Mouse (Mus musculus) Patski (cell line): ENCODE results near the gene C3ar1. TPM values are rescaled to one million over a fixed set of nuclear protein-coding genes. Genes with fewer than 3 reads are reported as not detected.
A peak's percentile ranks its signal among the peaks of the same experiment; 100 is the strongest.

ENCODE experiments used
- ATAC-seq: fragments of 100-300 bp; one replicate; pipeline ENCODE4 v1.8.0; 2021
- CTCF ChIA-PET: fragments of 350-600 bp; sonication (Branson Sonifier 250); formaldehyde crosslinking; loops from one replicate; lab custom pipeline; 2022; ENCODE audit warnings: inconsistent platforms; lab: Charles Lee
- POLR2A ChIA-PET: fragments of 350-600 bp; sonication (Branson Sonifier 250); formaldehyde crosslinking; loops from one replicate; lab custom pipeline; 2022; ENCODE audit warnings: antibody characterized with exemption, inconsistent platforms; lab: Charles Lee
- DNase-seq: peaks from one replicate; pipeline ENCODE4 v3.0.0-alpha.2; 2011; ENCODE audit warnings: low read depth, low spot score
- H3K27me3 ChIP-seq: fragments of 371-371 bp; one replicate; pipeline ENCODE4 v1.5.1; 2021
- CTCF ChIP-seq: fragments of 100-300 bp; IDR thresholded peaks from one replicate; pipeline ENCODE4 v1.5.1; 2021
- in situ Hi-C: fragments of 300-500 bp; cut with MboI; formaldehyde crosslinking; loops from 3 replicates; pipeline ENCODE4 v1.11.1; 2018; ENCODE audit warnings: low pct_unique_long_range_greater_than_20kb, mixed read lengths
- polyA plus RNA-seq: library from polyadenylated mRNA; unstranded; gene quantifications from one replicate; pipeline ENCODE4 v1.2.3, GENCODE M21; 2021

The C3ar1 gene
- polyA plus RNA-seq, 1 experiment from 2014 or later = not detected

- in situ Hi-C loops = loop anchor here (5.0 kb wide), 1 partner anchor 53 kb away; the partner anchor contains the start of gene Necap1
- ATAC-seq (peak; percentile 91), DNase-seq (no peak)
- POLR2A ChIA-PET = interaction anchor here (0.6 kb wide), 1 partner anchor 41 kb away, joined by 3 read pairs; no protein-coding TSS in a partner anchor
- no peak for TF ChIP-seq CTCF
- H3K27me3 ChIP-seq = no peaks in the 10 kb centered on the region
- CTCF ChIA-PET = no interaction called here
These were observed 36.5 kb downstream of the C3ar1 start, which contains the start of gene Foxj2 for GRCm38 (mm10) chr6:122819306-122820070. TSS of gene Foxj2 (plus strand) at chr6:122819914.

- CTCF ChIA-PET = no interaction called here
- no peaks in the 10 kb centered on the region for H3K27me3 ChIP-seq
- ATAC-seq = no peak
These were observed 42.3 kb downstream of the C3ar1 start for GRCm38 (mm10) chr6:122813640-122814039.

GRCm38 (mm10) chr6:122812716-122813115 is 43.2 kb downstream of the C3ar1 start:
- ChIA-PET CTCF (interaction anchor here (0.9 to 2.1 kb wide), 2 partner anchors 11 to 57 kb away, joined by 3 to 6 read pairs; no protein-coding TSS in a partner anchor), POLR2A (no interaction called here)
- no peaks in the 10 kb centered on the region for H3K27me3 ChIP-seq
- ATAC-seq (no peak), DNase-seq (no peak)
- in situ Hi-C loops = no loop called here
- TF ChIP-seq CTCF = no peak

More at GRCm38 (mm10) chr6:122813640-122814039, 42.3 kb downstream of the C3ar1 start:
- no peak for TF ChIP-seq CTCF
- POLR2A ChIA-PET = interaction anchor here (0.9 kb wide), 1 partner anchor 12 kb away, joined by 11 read pairs; no protein-coding TSS in a partner anchor
- no peak for DNase-seq
- in situ Hi-C loops = no loop called here

- POLR2A ChIA-PET = interaction anchor here (0.6 kb wide), 1 partner anchor 124 kb away, joined by 4 read pairs; no protein-coding TSS in a partner anchor
These were observed 44.0 kb downstream of the C3ar1 start for GRCm38 (mm10) chr6:122811771-122812600.

GRCm38 (mm10) chr6:122811280-122811652 is 44.7 kb downstream of the C3ar1 start:
- H3K27me3 ChIP-seq = no peaks in the 10 kb centered on the region
- no peak for TF ChIP-seq CTCF
- DNase-seq (no peak), ATAC-seq (peak; percentile 93)
- POLR2A ChIA-PET = no interaction called here
- in situ Hi-C loops = no loop called here
- CTCF ChIA-PET = interaction anchor here (2.1 kb wide), 1 partner anchor 59 kb away, joined by 6 read pairs; no protein-coding TSS in a partner anchor

More at GRCm38 (mm10) chr6:122811771-122812600, 44.0 kb downstream of the C3ar1 start:
- ATAC-seq (peak; percentile 42), DNase-seq (no peak)
- in situ Hi-C loops = no loop called here
- TF ChIP-seq CTCF = no peak
- H3K27me3 ChIP-seq = no peaks in the 10 kb centered on the region
- CTCF ChIA-PET = interaction anchor here (0.9 to 2.1 kb wide), 2 partner anchors 12 to 58 kb away, joined by 3 to 6 read pairs; no protein-coding TSS in a partner anchor

- no peak for TF ChIP-seq CTCF
- ATAC-seq (peak; percentile 98), DNase-seq (peak; percentile 97)
- no peaks in the 10 kb centered on the region for H3K27me3 ChIP-seq
- POLR2A ChIA-PET = no interaction called here
- CTCF ChIA-PET = no interaction called here
- in situ Hi-C loops = no loop called here
These were observed 45.2 kb downstream of the C3ar1 start for GRCm38 (mm10) chr6:122810615-122811279.

GRCm38 (mm10) chr6:122810022-122810614 is 45.8 kb downstream of the C3ar1 start:
- ChIA-PET CTCF (no interaction called here), POLR2A (no interaction called here)
- H3K27me3 ChIP-seq = no peaks in the 10 kb centered on the region
- in situ Hi-C loops = no loop called here
- TF ChIP-seq CTCF = peak; percentile 8
- no peak for DNase-seq
- ATAC-seq = no peak

GRCm38 (mm10) chr6:122804418-122804817 is 51.5 kb downstream of the C3ar1 start:
- in situ Hi-C loops = no loop called here
- ATAC-seq = peak; percentile 86
- POLR2A ChIA-PET = no interaction called here
- CTCF ChIA-PET = interaction anchor here (0.9 to 1.7 kb wide), 3 partner anchors 9 to 76 kb away, joined by 3 to 7 read pairs (median 5); no protein-coding TSS in a partner anchor
- peak; percentile 82 for TF ChIP-seq CTCF
- DNase-seq = no peak
- H3K27me3 ChIP-seq = peaks cover 12% of the 10 kb centered on the region

GRCm38 (mm10) chr6:122801801-122802514 is 54.0 kb downstream of the C3ar1 start:
- CTCF ChIA-PET = no interaction called here
- ATAC-seq = no peak
- in situ Hi-C loops = no loop called here
- no peak for TF ChIP-seq CTCF
- no peak for DNase-seq
- POLR2A ChIA-PET = no interaction called here
- H3K27me3 ChIP-seq = peaks cover 16% of the 10 kb centered on the region
